Mouse (Mus musculus) heart, postnatal 4 days (tissue): ENCODE measurements around the gene Tbc1d9. TPM values are rescaled to one million over a fixed set of nuclear protein-coding genes. Genes with fewer than 3 reads are reported as not detected.

Experiments
- DNase-seq: peaks from one replicate; pipeline ENCODE4 v3.0.0; 2021
- total RNA-seq, 2 experiments: library from RNA; stranded (reverse); gene quantifications; 2 replicates each; pipeline ENCODE4 v1.2.3; 2021

Gene Tbc1d9
- total RNA-seq, 2 experiments from 2014 or later: 7.0 to 8.3 TPM

DNA sequence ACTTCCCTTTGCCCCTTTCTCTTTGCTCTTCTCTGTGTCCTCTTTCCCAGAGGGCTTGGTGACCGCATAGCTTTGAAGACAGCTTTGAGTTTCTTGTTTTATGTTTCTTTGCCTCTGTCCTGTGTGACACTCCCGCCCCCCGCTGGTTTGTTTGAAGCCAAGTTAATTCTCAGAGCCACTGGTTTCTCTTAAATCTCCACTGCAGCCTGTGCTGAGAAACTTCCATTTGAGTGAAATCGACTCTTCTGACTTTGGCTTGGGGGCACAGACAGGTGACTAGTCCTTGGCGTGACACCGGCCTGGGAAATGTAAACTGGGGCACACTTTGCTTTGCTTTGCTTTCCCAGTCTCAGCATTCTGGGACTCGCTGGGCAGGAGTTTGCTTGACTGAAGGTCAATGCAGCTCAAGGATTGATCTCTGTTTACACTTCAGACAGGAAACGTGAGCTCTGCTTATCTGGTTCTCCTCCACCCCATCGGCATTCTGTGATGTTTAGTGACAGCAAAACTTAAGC, 13.1 kb downstream of the Tbc1d9 start:
- DNase-seq: peak; percentile 14

DNA sequence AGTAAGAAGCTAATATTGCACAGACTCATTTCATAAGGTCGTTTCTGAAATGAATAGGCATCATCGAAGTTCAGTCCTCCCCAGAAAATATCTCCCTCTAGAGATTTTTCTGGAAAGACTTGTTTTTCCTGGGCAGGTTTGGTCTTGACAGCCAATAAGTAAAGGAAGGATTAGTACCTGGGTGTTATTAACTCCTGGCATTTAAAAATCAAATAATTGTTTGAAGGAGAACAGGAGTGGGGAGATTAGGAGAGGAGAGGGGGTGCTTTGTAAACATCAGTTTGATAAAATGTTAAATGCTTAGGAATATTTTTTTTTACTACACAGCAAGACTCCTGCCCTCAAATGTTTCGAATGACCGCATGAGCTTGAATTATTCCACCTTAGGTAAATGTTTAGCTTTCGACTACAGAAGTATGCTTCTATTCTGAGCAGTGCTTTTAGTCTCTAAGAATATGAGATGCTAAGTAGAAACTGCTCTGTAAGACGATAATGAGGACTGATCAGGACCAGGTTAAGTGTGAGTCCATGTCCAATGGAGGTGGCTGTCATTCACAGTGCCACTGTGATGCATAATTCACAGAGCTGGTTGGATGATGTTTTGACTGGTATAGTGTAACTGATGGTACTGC, 16.8 kb downstream of the Tbc1d9 start:
- no peak for DNase-seq

DNA sequence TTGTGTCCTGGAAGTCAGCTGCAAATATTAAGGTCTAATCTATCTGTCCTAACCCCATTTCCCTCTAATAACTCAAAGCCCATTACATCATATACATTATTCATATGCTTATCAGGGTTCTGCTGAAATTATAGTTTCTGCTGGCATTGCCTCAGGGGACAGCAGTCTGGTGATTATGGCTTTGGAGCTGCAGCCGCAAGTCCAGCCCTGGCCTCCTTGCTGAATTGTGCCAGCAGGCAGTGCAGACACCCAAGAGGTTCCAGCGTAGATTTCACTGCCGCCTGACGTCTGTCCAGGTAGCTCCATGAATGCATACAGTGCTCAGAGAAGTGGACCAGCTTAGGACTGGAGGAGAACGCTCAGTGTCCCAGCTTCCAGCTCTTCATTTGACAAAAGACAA, 17.6 kb downstream of the Tbc1d9 start:
- DNase-seq: no peak

DNA sequence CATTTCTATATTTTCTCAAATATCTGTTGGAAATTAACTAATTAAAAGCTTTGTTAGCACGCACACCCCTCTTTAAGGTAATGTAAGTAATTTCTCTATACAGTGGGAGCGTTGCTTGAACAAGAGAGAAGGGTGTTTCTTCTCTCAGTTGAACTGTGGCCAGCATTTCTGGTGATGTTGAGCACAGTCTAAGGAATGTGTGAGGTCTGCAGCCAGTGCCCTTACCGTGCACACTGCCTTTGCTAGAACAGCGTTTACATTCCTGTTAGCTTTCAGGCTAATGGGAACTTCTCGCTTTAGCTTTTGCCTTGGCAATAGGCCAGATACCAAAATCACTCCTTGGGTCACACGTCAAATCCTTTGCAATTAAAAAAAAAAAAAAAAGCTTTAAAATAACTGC, 21.2 kb downstream of the Tbc1d9 start:
- no peak for DNase-seq

DNA sequence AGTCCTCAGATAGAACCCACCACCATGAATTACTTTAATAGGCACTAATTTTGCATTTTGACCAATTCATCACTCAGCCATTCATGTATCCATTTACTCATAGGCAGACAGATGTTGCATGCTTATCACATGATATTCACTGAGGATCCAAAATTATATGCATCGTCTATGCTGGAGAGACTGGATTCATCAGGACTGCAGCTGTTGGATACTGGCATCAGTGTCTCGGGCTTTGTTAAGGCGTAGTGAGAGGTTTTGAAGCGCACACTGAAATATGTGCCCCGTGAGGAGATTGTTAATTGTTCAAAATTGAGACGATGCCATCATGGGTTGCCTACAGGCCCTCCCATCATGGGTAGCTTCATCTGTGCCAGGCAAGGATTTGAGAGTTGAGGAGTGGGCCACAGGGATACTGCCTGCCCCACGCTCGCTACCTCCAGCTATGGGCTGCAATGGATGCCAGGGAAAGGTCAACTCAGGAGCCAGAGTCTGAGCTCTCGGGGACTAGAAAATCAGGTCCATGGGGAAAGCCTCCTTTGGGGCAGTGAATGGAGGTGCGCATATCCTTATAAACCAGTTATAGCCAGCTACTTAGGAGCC, 22.3 kb downstream of the Tbc1d9 start:
- no peak for DNase-seq

DNA sequence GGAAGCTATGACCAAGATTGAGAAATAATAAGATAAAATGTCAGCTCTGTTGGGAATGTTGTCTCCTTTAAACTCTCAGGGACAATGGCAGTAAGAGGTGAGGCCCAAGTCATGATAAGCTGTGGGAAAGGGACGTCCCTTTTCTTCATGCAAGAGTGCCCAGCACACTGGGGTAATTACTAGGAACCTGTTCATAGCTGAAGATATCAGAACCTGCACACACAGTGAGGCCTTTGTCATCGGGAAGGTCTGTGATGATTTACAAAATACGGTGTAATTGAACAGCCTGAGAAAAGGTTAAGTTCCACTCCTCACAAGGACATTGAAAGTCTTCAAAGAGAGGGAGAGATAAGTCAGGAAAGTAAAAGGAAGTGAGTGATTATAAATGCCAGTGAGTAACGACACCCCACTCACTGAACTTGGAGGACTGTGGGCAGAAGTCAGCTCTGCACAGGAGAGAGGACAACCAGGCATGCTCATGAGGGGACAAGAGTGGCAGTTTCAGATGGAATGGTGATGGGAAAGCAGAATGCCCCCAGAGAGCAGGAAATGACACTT, 24.5 kb downstream of the Tbc1d9 start:
- no peak for DNase-seq

DNA sequence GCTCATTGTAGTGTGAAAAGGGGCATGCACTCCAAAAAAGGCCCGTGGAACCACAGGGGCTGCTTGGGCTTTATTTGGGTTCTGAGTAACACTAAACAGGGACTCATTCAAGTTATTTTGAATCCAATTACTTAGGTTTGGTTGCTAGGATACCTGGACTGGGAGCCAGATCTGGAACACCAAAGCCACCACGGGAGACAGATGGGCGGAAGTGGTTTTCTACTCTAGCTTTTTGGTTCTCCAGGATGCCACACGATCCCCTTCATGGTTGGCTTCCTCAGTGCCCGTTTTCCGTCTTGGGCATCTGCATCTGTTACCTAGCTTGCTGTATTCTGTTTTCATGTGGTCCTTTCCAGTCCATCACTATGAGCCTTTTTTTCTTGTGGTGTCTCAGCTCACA, 30.9 kb downstream of the Tbc1d9 start:
- no peak for DNase-seq

DNA sequence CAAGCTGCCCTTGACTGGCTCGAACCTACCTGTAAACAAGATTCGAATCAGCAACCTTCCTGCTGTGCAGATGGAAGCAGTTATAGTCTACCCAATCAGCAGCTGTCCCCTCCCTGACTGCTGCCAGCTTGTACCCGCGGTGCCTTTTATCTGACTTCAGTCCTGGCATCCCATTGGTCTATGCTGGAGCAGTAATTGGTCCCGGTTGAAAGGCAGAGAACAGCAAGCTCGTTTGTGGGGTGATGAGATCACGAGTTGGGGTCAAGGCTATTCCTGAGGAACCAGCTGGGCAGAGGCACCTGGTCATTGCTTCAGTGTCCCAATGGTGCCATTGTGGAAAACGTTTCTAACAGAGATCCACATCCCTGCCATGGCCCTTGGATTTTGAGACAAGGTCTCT, 34.6 kb downstream of the Tbc1d9 start:
- no peak for DNase-seq

DNA sequence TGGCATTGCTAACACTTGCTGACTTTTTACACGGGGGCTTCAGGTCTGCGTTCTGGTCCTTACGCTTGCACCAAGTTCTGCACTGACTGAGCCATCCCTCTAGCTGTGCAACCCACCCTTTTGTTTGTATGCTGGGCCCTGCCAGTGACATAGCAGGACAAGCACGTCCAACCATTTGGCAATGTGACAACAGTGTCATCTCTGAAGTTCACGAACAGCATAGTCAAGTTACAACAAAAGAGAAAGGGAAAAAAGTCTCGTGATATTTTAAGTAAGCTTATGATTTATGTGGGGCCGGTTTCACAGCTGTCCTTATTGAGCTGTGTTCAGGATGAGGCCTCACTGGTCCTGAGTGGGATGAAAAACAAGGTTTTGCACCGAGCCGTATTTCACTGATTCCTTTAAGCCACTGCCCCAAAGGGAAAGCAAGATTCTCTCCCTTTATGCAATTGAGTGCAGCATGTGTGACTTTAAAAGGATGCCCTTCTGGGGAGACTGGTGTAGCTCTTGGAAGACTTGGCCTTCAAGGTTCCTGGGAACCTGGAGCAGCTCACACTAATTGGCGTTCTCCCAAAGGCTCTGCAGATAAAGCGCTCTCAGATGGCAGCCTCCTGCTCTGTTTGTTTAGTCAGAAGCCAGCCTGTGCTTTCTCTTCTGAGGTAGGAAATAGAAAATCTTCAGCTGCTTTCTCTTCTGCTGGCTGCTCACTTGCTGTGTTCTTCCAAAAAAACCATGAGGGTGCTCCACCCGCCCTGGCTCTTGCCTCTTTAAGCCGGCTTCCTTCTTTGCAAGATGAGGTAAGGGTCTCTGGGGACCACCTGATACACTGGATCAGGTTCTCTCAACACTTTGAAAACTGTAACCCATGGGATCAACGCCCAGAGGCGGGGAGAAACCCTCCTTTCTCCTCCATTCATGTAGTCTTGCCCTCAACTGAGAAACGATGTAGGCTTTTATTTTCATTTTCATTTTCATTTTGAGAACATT, 35.3 kb downstream of the Tbc1d9 start:
- peak; percentile 37 for DNase-seq

DNA sequence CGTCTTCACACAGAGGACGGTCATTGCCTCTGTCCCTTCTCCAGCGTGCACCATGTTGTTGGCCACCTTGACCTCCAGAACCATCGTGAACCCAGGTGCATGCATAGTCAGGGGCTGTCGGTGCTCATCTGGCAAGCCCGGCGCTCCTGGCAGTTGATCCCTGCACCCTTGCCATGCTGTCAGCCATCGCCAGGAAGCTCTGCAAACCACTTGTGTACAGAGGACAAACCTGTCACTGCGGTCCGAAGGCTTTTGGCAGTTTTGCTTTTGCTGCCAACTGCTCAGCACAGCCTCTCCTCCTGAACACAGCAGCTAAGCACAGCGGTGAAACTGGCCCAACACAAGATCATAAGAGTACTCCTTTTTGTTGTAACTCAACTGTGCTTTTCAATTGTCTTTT, 37.8 kb downstream of the Tbc1d9 start:
- DNase-seq: peak; percentile 10

DNA sequence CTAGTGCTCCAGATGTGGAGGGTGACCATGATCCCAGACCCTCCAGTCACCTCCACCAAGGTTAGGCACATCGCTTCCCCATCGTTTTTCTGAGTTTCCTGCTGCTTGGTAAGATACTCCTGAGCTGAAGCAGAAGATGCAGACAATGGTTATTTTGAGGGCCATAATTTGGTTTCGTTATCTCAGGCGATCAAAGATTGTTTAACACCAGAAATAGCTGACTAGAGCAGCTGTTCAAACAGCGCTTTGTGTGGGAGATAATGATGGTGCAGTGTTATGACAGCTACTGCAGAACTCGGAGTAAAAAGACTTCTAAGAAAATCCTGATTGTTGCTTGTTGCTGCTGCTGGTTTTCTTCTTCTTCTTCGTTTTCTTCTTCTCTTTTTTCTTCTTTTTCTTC, 40.8 kb downstream of the Tbc1d9 start:
- DNase-seq: no peak

DNA sequence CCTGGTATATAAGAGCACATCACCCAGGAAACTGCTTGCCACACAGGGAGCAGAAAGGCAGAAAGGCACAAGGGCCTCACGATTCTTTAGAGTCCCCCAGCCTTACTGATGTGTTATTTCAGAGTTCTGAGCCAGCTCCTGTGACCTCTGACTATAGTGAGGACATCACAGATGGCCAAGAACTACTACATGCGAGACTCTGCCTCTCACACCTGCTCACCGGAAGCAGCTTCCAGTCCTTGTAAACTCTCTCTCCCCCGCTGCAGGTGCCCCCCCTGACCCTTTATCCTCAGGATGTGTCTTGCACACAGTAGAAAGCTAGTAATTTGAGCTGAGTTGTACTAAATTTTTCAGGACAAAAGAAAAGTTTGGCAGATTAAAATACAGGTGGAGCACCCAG, 44.4 kb downstream of the Tbc1d9 start:
- no peak for DNase-seq

DNA sequence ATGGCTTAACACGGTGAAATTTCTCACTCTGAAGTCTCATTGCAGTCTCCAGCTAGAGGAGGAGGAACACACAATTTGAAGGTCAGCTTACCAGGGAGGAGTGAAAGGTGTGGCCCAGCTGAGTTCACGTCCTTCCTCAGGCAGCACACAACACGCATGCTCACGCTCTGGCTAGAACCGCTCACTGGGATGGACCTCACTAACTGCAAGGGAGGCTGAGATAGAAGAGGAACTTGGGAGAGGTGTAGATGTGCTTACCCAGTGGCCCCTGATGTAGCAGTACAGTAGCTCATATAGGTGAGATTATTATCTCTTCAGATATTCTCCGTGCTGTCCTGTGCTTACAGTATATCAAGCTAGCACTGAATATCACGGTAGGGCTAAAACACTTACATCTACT, 45.5 kb downstream of the Tbc1d9 start:
- DNase-seq: no peak

DNA sequence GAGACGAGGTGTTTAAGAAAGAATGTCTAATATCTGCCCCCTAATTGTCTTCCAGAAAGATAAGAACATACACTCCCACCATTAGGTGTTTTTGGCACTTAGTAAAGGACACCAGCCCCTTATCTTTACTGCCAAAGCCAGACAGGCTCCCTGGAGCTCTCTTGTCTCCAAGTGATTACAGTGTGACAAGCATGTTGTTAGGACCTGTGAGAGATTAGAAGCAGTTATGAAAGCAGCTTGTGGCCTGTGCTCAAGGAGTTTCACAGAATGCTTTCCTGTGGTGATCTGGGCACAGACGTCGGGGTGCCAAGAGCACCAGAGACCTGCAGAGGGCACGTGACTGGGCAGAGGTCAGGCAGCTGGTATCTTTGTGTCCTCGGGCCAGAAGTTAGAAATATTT, 49.9 kb downstream of the Tbc1d9 start:
- peak; percentile 11 for DNase-seq

DNA sequence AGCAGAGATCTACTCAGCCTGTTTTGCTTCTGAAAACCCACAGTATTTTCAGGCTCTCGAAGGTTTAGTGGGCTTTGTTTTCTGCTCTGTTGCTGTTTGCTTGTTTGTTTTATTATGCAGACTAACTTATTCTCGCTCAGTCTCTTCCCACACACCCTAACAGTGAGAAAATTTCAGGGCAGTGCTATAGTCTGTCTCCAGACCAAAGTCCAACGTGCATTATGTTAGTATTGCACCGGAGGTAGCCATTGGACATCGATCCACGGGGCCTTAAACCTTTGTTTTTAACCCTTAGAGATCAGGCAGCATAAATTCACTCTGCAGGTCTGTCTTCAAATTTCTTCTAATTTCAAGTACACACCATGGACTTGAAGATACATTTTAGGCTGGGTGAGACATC, 51.4 kb downstream of the Tbc1d9 start:
- no peak for DNase-seq

DNA sequence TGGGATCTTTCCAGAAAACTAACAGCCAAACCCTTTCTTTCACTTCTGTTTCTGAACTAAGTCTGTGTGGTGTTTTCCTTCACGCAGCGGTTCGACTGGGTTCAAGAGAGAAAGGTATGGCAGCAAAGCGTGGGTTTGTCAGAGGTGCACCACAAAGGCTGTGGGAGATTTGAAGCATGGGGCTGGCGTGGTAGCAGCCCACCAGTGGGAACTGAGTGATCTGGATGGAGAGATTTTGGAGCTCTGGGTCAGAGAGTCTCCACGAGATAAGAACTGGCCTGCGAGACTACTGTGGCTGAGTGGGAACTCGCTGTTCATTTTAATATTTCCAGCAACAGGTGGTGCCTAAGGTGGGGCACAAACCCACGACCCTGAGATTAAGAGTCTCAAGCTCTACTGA, 52.0 kb downstream of the Tbc1d9 start:
- DNase-seq: no peak

DNA sequence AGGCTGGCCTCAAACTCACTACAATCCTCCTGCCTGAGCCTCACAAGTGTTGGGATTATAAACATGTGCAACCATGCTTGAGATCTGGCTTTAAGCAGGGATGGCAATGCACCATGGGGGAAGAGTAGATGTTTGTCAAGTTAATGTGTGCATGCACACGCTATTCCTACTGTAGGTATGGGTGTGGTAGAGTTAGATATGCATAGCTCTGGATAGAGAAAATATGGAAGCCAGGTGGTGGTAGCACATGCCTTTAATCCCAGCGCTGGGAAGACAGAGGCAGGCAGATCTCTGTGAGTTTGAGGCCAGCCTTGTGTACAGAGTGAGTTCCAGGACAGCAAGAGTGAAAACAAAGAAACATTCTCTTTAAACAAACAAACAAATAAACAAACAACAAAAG, 52.7 kb downstream of the Tbc1d9 start:
- DNase-seq: no peak

DNA sequence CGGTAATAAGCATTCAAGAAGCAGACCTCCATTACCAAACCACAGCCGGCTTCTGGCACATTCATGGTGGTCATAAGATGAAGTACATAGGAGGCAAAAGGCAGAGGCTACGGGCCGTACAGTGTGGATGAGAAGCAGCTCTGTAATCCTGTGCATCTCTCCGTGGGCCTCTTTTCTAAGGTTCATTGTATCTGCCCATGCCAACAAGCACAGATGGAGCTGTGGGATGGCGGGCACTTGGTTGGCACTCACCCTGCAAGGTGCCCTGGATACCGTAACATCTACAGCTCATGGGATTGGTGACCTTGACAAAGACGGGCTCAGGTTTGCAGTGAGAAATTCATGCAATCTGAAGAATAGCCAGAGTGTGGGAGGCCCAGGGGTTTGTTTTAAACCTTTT, 54.2 kb downstream of the Tbc1d9 start:
- no peak for DNase-seq

DNA sequence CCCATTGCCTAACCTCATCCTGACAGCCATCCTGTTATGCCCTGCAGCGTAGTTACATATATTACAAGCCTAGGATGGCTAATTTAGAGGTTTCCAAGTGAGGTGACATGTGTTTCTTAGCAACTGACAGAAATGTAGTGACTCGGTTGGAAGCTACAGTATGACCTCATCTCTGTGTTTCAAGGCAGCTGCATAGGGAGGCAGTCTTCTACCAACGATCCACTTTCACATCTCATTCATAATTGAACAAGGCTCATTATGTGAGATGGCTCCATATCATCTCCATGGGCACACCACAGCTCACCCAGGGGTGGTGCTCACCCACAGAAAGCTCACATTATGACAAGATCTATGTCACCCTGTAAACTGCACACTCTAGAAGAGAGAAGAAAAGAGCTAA, 55.6 kb downstream of the Tbc1d9 start:
- no peak for DNase-seq

DNA sequence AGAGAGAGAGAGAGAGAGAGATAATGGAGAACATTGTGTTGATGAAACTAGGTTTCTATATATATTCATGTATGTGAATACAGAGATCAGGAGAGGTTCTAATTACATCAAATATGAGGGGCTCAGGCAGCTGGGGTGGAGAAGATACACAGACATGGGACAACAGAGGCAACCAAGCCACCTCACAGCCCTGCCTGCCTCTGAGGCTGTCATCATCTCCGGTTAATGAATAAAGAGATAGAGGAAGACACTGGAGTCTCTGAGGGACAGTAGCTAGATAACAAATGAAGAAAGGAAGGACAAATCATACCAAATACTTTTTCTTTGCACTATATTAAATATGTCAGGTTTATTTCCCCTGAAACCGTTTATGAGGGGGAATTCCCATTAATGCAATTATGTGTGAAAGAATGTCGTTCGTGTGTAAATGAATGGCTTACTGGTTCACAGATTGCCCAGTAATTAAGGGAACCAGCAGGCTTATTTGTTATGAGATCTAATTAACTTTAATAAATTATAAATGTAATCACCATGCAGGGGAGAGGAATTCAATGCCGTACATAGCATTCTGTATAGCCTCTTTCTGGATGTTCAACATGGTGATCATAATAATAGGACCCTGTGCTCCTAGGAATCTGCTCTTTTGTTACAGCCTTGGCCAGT, 59.7 kb downstream of the Tbc1d9 start:
- DNase-seq: no peak

DNA sequence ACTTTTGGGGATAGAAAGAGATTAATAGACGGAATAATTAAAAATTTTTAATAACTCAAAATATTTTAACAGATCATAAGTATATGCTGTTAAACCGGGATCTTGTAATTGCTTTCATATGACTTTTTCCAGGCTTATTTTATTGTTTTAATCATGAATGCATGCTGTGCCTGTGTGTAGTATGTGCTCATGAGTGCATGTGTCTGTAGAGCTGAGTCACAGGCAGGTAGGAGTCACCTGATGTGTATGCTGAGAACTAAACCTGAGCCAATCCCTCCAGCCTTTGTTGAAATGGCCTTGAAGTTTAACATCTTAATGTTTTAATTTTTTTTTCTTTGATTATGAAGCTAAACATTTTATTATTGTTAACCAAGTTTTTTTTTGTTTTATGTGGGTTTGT, 60.4 kb downstream of the Tbc1d9 start:
- no peak for DNase-seq

DNA sequence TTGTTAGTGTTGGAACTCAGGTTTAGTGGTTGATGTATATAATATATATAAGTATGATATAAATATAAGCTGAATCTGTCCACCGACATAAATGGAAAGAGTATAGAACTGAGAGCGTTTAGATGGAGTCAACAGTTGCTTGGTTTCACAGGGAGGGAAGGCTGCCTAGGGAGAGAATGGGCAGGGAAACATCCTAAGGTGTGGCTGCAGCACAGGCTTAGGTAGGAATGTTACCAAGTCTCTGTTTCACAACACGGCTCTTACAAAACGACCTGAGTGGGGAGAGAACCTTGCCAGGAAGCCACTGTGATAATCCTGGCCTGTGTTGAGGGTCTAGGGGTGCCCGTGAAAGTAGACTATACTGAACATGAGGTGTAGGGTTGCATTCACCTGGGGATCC, 62.2 kb downstream of the Tbc1d9 start:
- no peak for DNase-seq

DNA sequence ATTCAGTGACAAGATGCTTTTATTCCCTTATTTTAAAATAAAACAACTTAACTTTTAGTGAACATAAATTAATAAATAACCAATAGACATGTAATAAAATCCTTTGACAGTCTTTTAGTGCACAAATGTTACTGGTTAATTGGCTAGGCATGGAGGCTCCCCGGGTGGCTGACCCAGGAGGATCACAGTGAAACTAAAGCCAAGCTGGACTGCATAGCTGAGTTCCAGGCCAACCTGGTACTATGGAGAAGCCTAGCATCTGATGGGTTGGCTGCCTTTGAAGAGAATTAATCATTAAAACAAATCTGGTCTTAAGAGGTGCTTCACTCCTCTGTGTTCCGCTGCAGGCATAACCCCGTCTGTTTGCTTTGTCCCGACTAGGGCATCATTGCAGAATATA, 67.9 kb downstream of the Tbc1d9 start:
- no peak for DNase-seq
